Mouse (Mus musculus) midbrain, embryonic 12.5 days (tissue): ENCODE measurements around the gene Glra3. TPM values are rescaled to one million over a fixed set of nuclear protein-coding genes. Genes with fewer than 3 reads are reported as not detected.

ENCODE experiments used
- ATAC-seq: fragments of 200-750 bp; cut with Nextera tagmentation; 2 replicates; pipeline ENCODE4 v1.8.0; 2017; ENCODE audit warnings: low read depth, moderate TSS enrichment, moderate library complexity; ENCODE audit not compliant: low FRiP score
- H3K27ac ChIP-seq: fragments of 300-500 bp; sonication (generic); replicated peaks from 2 replicates; pipeline ENCODE4 v1.5.1; 2016; ENCODE audit warnings: mild to moderate bottlenecking
- H3K27me3 ChIP-seq: fragments of 300-500 bp; sonication (generic); 2 replicates; pipeline ENCODE4 v1.6.1; 2016; ENCODE audit warnings: mild to moderate bottlenecking
- H3K36me3 ChIP-seq: fragments of 300-500 bp; sonication (generic); 2 replicates; pipeline ENCODE4 v1.6.1; 2016
- H3K4me1 ChIP-seq: fragments of 300-500 bp; sonication (generic); 2 replicates; pipeline ENCODE4 v1.6.1; 2016
- H3K4me2 ChIP-seq: fragments of 300-500 bp; sonication (generic); replicated peaks from 2 replicates; pipeline ENCODE4 v1.6.1; 2016; ENCODE audit warnings: mild to moderate bottlenecking, moderate library complexity
- H3K4me3 ChIP-seq: fragments of 300-500 bp; sonication (generic); 2 replicates; pipeline ENCODE4 v1.5.1; 2016; ENCODE audit warnings: mild to moderate bottlenecking
- H3K9ac ChIP-seq: fragments of 300-500 bp; sonication (generic); replicated peaks from 2 replicates; pipeline ENCODE4 v1.6.1; 2016; ENCODE audit warnings: mild to moderate bottlenecking, moderate library complexity
- H3K9me3 ChIP-seq: fragments of 300-500 bp; sonication (generic); 2 replicates; pipeline ENCODE4 v1.6.1; 2016; ENCODE audit warnings: mild to moderate bottlenecking
- WGBS: fragments of 180-500 bp; shearing (Covaris S2); methylation state at CpG from one replicate; pipeline ENCODE4 v1.1.7; 2016; 5-methylcytosine and 5-hydroxymethylcytosine counted together
- polyA plus RNA-seq: library from polyadenylated mRNA; unstranded; fragments of >200 nt; fragmentation: Nextera tagmentation; extraction: Ambion mirVana; gene quantifications from 2 replicates; pipeline ENCODE4 v1.2.1, GENCODE M21; 2016

The Glra3 gene
- polyA plus RNA-seq, 1 experiment from 2014 or later, result 0.20 TPM

GRCm38 (mm10) chr8:56150697-56151096 lies 210.4 kb downstream of the Glra3 start:
- Histone ChIP-seq H3K4me3 (no peak overlapping the region), H3K4me1 (no peaks in the 10 kb centered on the region), H3K9me3 (no peaks in the 10 kb centered on the region), H3K27ac (no peak overlapping the region), H3K27me3 (no peaks in the 10 kb centered on the region), H3K9ac (no peak overlapping the region), H3K4me2 (no peak overlapping the region), H3K36me3 (no peaks in the 10 kb centered on the region)
- WGBS, result 72% methylated on average over 1 of the region's 1 CpGs
- no peak for ATAC-seq

DNA sequence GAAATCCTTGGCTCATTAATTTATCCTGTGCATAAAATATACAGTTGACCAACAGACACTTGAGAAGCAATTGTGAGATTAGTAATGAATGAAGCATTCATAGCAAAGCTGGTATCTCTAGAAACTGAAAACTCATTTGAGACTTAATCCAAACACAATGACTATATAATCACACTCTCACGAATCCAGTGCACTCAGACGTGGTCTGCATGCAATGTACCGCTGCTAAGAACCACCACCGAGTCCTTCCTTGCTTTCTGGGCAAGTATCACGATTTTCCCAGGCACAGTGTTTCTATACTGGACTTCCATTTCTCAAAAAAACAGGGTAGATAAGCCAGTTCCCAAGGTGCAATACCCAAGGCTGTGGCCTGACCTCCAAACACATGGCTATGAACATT lies 211.3 kb downstream of the Glra3 start:
- H3K4me2 ChIP-seq, result no peak overlapping the region
- no peaks in the 10 kb centered on the region for H3K9me3 ChIP-seq
- no peak overlapping the region for H3K27ac ChIP-seq
- no peak overlapping the region for H3K4me3 ChIP-seq
- no peaks in the 10 kb centered on the region for H3K36me3 ChIP-seq
- no peaks in the 10 kb centered on the region for H3K27me3 ChIP-seq
- peak; percentile 58; the same call in 1 of the 2 replicates for ATAC-seq
- no peaks in the 10 kb centered on the region for H3K4me1 ChIP-seq
- WGBS, result 54% methylated on average over 5 of the region's 5 CpGs
- H3K9ac ChIP-seq, result no peak overlapping the region

DNA sequence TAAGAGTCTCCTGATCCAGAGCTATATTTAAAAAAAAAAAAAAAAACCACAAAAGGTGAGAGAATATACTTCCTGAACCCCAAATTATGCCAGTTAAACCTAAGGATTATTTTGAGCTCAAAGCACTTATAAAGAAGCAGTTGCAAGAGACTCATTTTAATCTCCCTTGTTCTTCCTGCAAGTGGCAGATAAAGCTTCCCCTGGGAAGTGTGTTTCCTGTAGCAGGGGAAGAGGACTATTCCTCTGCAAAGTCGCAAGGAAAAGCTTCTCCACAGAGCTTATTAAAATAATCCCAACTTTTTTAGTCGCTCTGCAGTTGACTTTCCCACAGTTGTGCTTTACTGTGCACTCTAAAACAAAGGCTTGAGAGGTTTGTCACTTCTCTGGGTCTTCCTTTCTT lies 218.7 kb downstream of the Glra3 start:
- Histone ChIP-seq H3K27ac (no peak overlapping the region), H3K4me3 (no peak overlapping the region), H3K9me3 (no peaks in the 10 kb centered on the region), H3K4me1 (no peaks in the 10 kb centered on the region), H3K4me2 (no peak overlapping the region), H3K36me3 (no peaks in the 10 kb centered on the region), H3K9ac (no peak overlapping the region), H3K27me3 (no peaks in the 10 kb centered on the region)
- WGBS, result 43% methylated on average over 2 of the region's 2 CpGs
- ATAC-seq, result no peak

Other genes starting within 250 kb of the Glra3 start
- not detected in 2 replicates for gene Adam29, start 33.5 kb upstream of the Glra3 start, polyA plus RNA-seq